Mouse (Mus musculus) CH12F3 (cell line): ENCODE data around the gene Tmprss3.

Experiments
- in situ Hi-C: fragments of 300-500 bp; cut with MboI; formaldehyde crosslinking; loops from 2 replicates; pipeline ENCODE4 v1.14.3; 2020; ENCODE audit warnings: low sequenced_read_pairs

The Tmprss3 gene

DNA sequence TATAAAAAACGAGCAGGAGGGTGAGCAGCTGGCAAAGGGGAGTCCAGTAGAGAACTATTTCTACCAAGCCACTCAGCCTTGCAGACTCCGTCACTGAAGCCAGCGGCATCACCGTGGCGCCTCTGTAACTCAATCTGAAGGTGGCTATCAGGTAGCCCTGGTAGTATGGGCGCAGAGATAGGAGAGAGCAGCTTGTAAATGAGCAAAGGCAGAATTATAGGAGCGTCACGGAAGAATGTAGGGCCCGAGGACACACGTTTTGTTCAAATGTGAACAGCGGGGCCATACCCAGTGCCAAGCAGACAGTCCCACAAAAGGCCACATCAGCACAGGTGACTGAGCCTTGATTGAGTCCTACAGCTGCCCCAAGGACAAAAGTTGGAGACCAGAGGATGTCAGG, at the start of gene Tmprss3:
Tmprss3 (minus strand) TSS at position 101 of the 400 bp plus-strand sequence.
- in situ Hi-C loops: no loop called here

DNA sequence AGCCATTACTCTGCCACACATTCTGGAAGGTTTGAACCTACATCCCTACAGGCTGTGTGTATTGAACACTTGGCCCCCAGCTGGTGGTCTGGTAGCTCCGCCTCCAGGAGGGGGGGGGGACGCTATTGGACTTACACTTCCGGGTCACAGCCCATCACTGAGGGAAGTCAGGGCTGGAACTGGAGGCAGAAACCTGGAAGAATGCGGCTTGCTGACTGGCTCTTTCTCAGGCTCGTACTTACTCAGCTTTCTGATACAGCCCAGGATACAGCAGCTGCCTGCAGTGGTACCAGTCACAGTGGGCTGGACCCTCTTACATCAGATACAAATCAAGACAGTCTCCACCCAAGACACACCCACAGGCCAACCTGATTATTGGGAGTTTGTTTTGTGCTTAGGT, 48.4 kb upstream of the Tmprss3 start:
- in situ Hi-C loops: no loop called here

DNA sequence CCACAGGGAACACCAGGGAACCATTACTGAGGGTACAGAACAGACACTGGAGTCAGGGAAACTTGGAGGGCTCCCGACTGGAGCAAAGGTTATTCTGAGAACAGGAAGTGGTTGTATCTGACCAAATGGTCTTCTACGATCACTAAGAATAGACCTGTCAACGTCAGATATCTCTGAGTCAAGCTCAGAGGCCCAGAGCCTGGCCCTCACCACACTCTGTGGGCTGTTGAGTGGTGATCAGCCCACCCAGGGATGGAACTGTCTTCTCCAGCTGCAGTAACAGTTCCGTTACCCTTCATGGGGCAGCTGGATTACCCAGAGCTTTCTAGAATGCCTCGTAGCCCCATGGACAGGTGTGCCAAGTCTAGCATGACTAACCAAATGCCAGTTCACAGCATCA, 46.5 kb upstream of the Tmprss3 start:
- in situ Hi-C loops: no loop called here

DNA sequence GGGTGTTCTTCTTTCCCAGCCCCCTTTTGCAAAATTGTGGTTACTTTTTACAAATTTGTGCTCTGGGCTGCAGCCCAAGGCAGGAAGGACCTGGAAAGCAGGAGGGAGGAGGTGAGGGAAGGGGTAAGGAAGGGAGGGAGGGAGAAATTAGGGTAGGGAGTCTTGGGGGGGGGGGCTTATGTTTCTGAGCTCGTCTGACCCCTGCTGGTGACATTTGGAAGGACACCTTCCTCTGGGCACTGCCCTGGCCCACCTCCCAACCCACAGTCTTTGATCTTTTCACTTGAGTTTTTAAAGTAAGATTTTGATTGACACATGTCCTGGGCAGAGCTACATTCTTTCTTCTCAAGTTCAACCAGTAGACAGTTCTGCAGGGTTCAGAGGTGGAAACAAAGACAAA, 44.0 kb upstream of the Tmprss3 start:
- in situ Hi-C loops: no loop called here

DNA sequence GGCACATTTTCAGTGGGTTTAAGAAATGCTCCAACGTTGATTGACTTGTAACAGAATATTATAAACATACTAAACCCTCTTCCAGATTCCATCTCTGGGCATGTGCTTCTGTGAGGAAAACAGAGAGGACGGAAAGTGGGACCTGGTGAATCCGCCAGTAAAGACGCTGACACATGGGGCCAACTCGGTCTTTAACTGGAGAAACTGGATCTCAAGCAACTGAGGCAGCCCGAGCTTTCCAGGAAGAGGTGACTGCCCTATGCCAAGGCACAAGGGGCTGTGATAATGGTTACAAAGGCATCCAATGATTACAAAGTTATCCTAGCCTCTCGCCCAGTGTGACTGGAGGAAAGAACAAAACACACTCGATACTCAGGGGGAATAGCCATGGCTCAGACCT, 42.4 kb upstream of the Tmprss3 start:
- in situ Hi-C loops: no loop called here

DNA sequence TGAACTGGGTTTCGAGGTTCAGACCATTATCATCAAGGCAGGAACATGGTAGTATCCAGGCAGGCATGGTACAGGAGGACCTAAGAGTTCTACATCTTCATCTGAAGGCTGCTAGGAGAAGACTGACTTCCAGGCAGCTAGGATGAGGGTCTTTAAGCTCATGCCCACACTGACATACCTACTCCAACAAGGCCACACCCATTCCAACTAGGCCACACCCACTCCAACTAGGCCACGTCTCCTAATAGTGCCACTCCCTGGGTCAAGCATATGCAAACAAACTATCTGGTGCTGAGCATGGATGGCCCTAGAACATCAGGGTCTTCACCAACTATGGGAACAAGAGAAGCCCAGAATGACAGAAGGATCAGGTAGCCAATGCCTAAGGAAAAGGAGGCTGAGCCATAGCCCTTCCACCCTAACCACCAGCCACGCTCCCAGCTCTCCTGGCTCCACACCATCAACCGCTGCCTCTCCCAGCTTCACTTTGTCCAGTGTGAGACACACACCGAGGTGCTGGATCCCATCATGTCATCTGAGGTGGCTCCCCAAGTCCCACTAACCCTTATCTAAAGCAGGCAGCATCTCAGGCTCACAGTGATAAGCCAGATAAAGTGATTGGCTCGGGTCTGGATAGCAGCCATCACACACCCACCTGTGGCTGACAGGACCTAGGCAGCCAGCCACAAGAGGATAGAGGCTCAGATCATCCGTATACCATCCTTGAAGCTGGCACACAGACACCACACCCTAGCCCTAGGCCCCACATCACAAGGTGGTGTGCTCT, 39.6 kb upstream of the Tmprss3 start:
- in situ Hi-C loops: no loop called here

DNA sequence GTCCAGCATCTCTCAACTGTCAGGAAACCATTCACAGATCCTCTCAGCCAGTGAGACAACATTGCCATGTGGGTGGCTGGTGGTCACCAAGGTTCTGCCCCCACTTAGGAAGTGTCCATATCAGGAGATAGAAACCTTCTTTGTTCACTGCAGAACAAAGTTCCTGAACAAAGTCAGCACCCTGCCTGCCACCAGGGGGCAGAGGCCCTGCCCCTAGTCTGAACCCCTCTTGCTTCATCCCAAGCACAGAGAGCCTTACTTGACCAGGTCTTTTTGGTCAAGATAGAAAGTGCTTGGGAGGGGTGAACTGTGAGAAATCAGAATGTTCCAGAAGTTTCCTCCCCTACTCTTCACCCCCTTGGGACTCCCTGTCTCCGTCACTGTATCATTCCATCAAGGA, 37.1 kb upstream of the Tmprss3 start:
- in situ Hi-C loops: no loop called here

DNA sequence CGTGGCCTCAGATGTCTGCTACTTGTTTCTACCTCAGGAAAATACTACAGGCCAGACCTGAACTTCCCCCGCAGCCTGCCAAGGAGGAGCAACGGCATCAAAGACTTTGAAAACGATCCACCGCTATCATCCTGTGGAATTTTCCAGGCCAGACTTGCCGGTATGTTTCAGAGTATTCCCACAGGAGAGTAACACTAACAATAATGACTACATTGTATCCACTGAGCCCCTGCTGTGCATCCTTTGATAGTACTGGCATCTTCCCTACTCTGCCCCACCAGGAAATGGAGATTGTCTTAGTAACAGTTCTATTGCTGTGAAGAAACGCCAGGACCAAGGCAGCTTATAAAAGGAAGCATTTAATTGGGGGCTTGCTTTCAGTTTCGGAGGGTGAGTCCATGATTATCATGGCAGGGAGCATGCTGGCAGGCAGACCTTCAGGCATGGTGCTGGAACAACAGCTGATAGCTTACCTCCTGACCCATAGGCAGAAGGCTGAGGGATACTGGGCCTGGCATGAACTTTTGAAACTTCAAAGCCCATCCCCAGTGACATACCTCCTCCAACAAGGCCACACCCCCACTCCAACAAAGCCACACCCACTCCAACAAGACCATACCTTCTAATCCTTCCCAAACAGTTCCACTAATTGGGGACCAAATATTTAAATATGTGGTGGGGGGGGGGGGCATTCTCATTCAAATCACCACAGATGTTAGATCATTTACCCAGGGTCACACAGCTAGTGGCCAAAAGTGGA, 33.7 kb upstream of the Tmprss3 start:
- in situ Hi-C loops: no loop called here

DNA sequence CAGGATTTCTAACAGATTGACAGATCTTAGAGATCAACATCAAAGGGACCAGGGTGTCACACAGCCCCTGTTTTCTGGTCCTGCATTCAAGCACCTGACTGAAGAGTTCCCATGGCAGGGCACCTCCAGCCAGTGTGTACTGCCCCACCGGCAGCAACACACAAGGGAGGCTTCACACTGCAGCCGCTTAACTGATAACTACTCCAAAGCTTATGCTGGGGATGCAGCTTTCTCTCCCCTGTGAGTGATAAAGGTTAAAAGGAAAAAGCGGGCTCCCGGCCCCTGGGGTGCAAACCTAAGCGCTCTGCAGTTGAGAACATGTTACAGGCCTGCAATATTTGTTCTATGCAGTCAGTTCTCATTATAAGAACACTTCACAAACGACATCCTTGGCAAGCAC, 33.0 kb upstream of the Tmprss3 start:
- in situ Hi-C loops: no loop called here

DNA sequence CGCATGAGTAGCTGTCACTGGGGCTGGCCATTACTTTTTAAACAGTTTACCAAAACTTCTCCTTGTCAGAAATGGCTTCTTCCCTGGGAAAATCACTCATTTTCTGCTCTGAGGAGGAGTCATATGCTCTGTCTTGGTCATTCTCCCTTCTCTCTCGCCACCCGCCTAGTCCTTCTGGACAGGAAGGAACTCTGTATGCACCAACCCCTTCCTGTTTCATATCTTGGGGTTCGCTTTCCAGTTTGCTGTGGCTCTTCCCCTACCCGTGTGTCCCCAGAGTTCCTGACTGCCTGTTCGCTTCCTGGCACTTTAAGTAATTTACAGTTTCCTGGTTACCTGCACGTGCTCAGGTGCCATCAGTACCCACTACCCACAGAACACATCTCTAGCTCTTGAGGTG, 28.2 kb upstream of the Tmprss3 start:
- in situ Hi-C loops: no loop called here

DNA sequence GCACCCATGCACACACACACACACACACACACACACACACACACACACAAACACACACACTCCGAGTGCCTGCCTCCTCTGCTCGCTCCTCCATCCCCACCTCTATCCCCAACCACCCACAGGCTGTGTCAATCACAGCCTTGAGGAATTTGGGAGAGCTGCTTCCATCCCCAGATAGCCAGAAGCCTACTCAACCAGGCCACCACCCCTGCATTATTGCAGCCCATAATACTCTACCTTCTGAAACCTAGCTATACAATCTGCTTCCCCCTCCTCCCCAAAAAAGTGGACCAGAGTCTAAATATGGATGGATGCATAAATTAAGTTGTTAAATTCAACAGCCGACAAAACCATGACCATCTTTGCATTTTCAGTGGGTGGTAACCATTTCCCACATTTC, 27.6 kb upstream of the Tmprss3 start:
- in situ Hi-C loops: no loop called here

DNA sequence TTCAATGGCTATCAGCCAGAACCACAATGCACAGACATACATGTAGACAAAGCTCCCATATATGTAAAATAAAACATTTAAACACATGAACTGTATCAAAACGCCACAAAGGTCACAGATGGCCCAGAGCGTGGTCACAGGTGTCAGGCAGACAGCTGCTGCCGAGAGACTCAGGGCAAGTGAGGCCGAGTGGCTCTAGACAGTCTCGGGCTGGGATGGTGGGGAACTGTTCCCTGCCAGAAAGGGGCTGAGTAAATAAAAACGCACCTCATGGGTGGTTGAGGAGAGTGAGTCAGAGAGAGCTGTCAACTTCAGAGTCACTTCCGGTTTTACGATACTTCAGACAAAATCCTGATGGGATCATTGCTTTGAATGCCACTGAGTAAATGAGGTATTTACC, 25.8 kb upstream of the Tmprss3 start:
- in situ Hi-C loops: no loop called here

DNA sequence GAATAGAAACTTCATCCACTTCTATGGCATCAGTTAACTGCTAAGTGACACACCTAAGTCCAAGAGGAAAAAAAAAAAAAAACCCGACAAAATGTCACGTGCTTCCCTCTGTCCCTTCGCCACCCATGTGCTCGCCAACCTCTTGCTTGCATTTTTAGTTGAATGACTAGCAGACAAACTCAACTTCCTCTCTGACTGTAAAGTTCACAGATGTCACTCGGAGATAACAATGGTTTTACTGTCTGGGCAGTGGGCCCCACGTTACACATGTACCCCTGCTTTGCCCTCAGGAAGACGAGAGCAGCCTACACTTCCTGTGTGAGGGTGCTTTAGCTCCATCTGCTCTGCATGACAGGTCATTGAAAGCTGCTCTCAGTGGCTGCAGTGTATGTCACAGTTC, 25.1 kb upstream of the Tmprss3 start:
- in situ Hi-C loops: no loop called here

DNA sequence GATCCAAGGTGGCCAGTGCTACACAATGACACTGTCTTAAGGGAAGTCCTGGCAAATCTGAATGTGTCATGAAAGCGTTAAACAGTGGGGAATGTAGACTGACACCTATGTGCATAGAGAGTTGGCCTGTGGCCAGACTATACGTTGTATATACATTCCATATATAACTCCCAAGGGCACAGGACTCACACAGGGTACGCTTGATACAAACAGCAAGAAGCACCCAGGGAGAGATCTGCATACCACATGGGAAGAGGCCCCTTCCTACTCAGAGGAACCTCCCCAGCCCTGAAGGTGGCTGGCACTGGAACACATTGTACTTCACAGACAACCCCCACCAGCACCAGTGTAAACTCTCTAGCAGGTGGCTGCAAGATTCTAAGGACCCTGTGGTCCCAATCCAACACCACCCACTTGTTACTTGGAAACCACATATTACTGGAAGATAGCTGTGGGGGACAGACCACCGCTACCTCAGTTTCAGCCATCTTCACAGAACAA, 24.1 kb upstream of the Tmprss3 start:
- in situ Hi-C loops: no loop called here

DNA sequence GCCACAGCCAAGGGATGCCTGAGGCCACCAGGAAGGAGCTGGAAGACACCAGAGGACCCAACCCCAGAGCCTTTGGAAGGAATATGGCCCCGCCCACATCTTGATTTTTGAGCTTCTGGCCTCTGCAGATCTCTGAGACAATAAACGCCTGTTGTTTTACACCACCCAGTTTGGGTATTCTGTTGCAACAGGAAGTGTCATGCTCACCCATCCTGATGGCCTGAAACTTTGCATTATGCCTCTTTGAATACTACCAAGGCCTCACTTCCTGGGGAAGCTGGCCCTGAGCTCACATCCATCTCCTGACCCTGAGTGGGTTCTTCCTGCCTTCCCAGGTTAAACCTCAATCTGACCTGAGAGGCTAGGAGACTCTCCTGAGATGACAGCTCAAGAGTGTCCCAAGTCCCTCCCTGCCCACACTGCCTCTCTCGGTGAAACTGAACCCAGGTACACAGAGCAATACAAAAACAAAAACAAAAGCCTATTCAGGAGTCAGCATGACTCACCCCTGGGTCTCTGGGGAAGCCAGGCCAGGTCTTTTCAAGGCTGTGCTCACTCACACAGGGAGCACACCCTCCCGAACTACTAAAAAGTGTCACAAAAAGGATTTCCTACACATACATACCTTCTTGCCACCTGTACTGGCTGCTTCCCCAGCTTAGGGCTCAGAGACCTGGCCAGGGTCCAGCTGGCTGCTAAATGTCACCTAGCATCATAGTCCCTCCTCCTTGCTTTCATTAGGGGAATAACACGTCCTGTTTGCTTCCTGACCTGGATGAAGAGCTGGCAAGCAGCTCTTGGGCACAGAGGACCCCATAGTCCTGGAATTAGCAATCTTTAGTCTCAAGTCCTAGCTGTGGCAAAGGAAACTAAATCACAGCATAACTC, 17.5 kb upstream of the Tmprss3 start:
- in situ Hi-C loops: no loop called here

DNA sequence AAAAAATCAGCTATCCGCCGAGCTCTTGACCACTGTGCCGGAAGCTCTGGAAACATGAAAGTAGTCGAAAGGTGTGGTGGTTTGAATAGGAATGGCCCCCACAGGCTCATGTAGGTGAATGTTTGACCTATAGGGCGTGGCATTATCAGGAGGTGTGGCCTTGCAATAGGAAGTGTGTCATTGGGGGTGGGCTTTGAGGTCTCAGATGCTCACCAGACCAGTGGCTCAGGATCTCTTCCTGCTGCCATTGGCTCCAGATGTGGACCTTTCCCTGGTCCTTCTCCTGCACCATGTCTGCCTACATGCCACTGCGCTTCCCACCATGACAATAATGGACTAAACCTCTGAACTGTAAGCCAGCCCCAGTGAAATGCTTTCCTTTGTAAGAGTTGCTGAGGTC, 13.1 kb upstream of the Tmprss3 start:
- in situ Hi-C loops: no loop called here

DNA sequence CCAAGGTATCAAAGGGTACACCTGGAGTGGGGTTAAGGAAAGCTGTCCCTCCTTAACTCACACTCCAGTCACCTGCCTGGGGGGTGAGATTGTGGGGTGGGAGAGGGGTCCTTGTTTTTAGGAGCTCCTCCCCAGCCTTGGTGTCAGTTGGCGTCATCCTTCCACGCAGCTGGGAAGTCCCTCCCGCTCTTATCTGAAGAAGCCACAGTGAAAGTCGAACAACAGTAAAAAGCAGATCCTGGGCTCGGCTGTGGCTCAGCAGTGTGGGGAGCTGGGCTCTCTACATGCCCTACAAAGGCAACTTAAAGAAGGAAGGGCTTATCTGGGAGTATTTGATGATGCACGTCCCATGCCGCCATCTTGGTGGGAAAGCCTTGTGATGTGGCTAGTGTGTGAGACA, 11.5 kb upstream of the Tmprss3 start:
- in situ Hi-C loops: no loop called here

DNA sequence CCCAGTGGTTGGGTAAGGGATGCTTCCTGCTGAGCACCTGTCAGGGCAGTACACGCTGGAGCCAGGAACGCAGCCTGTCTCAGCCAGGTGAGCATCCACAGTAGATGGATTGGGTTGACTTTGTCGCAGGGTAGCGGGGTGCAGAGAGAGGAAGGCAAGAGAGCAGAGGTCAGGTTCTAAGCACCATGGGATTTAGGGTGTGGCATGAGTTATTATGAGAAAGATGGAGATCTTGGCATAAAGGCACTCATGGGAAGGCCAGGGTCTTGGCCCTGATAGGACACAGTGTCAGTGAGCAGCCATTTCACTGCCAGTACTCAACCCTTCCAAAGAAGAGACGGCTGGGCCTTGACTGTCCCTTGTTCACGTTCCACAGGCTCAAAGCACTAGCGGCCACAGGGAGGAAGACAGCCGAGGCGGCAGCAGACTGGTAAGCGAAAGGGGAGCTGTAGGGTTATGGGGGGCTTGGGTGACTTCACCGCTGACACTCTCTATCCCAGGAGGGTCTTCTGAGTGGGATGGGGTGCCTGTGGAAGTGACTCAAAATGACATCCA, 10.7 kb upstream of the Tmprss3 start:
- in situ Hi-C loops: no loop called here

DNA sequence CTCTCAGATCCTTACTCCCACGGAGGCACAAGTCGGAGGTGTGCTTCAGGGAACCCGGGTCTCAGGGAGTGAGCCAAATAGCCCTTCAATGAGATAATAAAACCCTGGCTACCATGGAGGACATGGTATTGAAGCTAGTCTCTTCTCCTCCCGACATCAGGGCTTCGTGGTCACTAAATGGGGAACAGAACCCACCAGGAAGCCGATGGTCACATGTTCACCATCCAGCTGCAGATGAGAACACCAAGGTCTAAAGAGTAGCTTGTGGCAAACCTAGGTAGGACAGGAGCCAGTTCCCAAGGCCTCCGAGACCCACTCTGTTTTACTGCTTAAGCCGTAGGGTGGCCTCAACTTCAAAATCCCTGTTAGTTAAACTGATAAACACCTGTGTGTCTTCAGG, 9.9 kb upstream of the Tmprss3 start:
- in situ Hi-C loops: no loop called here

DNA sequence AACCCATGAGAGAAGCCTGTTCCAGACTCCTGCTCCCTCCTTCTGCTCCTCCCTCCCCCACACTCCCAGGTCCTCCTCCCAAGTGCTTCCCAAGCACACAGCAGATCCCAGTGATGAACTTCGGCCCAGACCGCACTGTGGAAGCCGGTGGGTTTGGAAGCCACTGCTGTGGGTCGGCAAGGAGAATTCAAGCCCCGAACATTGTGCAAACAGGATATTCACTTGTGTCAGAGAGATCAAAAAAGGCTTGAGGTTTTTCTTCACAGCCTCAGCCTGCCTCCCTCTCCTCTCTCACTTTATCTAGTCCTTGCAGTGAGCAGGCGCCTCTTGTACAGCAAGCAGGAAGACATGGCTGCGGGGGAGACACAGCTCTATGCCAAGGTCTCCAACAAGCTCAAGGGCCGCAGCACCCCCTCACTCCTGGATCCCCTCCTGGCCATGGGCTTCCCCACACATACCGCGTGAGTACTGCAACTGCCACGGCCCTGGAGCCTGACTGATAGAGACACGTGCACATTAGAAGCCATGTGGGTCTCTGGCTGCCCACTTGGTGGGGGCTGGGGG, 9.1 kb upstream of the Tmprss3 start, which contains the start of gene Ubash3a:
Ubash3a (plus strand) TSS at position 103 of the 564 bp plus-strand sequence.
- in situ Hi-C loops: no loop called here

DNA sequence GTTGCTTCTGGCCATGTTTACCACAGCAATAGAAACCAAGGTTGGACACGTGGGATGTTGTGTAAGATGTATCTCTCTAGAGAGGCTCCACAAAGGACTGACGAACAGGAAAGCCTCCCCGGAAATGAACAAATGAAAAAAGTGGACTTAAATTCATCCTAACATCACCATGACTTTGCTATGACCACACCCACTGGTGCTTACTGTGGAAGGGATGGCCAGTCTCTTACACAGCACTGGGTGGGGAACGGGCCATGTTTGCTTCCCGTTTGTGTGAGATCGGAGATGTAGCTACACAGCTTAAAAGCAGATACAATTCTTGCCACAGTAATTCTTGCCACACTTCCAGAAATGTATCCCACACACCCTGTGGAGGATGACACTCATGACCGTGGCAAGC, 2.5 kb downstream of the Tmprss3 start:
- in situ Hi-C loops: no loop called here
